Mouse (Mus musculus) heart, postnatal 0 days (tissue): ENCODE results near the gene Evx1. TPM values are rescaled to one million over a fixed set of nuclear protein-coding genes. Genes with fewer than 3 reads are reported as not detected.
"Not testable (repeated sequence)": the region's sequence is repeated elsewhere in the genome, so short reads cannot be mapped to it uniquely, and the experiment has no call there.

Experiments
- ATAC-seq: fragments of 200-750 bp; cut with Nextera tagmentation; 2 replicates; pipeline ENCODE4 v1.8.0; 2017; ENCODE audit warnings: low read depth, moderate number of reproducible peaks, moderate library complexity; ENCODE audit not compliant: insufficient read depth
- DNase-seq: peaks from one replicate; pipeline ENCODE4 v3.0.0-alpha.2; 2016; ENCODE audit warnings: low spot score
- H3K27ac ChIP-seq: fragments of 300-500 bp; sonication (generic); 2 replicates; pipeline ENCODE4 v1.5.1; 2014; ENCODE audit warnings: low read depth, mild to moderate bottlenecking
- H3K27me3 ChIP-seq: fragments of 300-500 bp; sonication (generic); 2 replicates; pipeline ENCODE4 v1.6.1; 2014; ENCODE audit warnings: low read length, mixed read lengths; ENCODE audit not compliant: control insufficient read depth, insufficient read depth
- H3K36me3 ChIP-seq: fragments of 300-500 bp; sonication (generic); replicated peaks from 2 replicates; pipeline ENCODE4 v1.6.1; 2014; ENCODE audit warnings: low read length, mixed read lengths; ENCODE audit not compliant: control insufficient read depth, insufficient read depth
- H3K4me1 ChIP-seq: fragments of 300-500 bp; sonication (generic); 2 replicates; pipeline ENCODE4 v1.6.1; 2014; ENCODE audit warnings: antibody characterized with exemption; ENCODE audit not compliant: control insufficient read depth, insufficient read depth
- H3K4me2 ChIP-seq: fragments of 300-500 bp; sonication (generic); 2 replicates; pipeline ENCODE4 v1.6.1; 2014; ENCODE audit warnings: low read depth, mild to moderate bottlenecking, low read length, moderate library complexity
- H3K4me3 ChIP-seq: fragments of 300-500 bp; sonication (generic); 2 replicates; pipeline ENCODE4 v1.5.1; 2014; ENCODE audit warnings: low read depth, low read length
- H3K9ac ChIP-seq: fragments of 300-500 bp; sonication (generic); replicated peaks from 2 replicates; pipeline ENCODE4 v1.6.1; 2014; ENCODE audit warnings: low read depth, low read length, mixed read lengths
- H3K9me3 ChIP-seq: fragments of 300-500 bp; sonication (generic); replicated peaks from 2 replicates; pipeline ENCODE4 v1.6.1; 2016; ENCODE audit warnings: low read length; ENCODE audit not compliant: control insufficient read depth
- CTCF ChIP-seq: IDR thresholded peaks from 2 replicates; pipeline ENCODE4 v1.5.1; 2016; ENCODE audit warnings: antibody characterized with exemption, control low read depth, low read depth
- EP300 ChIP-seq: IDR thresholded peaks from 2 replicates; pipeline ENCODE4 v1.6.1; 2016; ENCODE audit warnings: antibody characterized with exemption, low read depth
- WGBS: fragments of 180-500 bp; shearing (Covaris S2); extraction: QIAGEN DNeasy Blood & Tissue Kit; methylation state at CpG from one replicate; pipeline ENCODE4 v1.1.7; 2014; 5-methylcytosine and 5-hydroxymethylcytosine counted together
- polyA plus RNA-seq: library from polyadenylated mRNA; unstranded; fragments of >200 nt; fragmentation: Nextera tagmentation; extraction: Ambion mirVana; gene quantifications from 2 replicates; pipeline ENCODE4 v1.2.1, GENCODE M21; 2015
- total RNA-seq: library from RNA; depleted of rRNA; stranded (reverse); fragments of >200 nt; gene quantifications from 2 replicates; pipeline ENCODE4 v1.2.3, GENCODE M21; 2014; ENCODE audit warnings: low replicate concordance; rRNA removed

Evx1 gene
- total and polyA plus RNA-seq, 2 experiments from 2014 or later = 0.15 TPM; not detected in 1

- DNase-seq (no peak), ATAC-seq (no peak)
- Histone ChIP-seq H3K4me1 (no peaks in the 10 kb centered on the region), H3K27me3 (peaks cover 87% of the 10 kb centered on the region), H3K9ac (no peak overlapping the region), H3K27ac (no peak overlapping the region), H3K36me3 (no peaks in the 10 kb centered on the region), H3K4me3 (no peak overlapping the region), H3K4me2 (no peak overlapping the region), H3K9me3 (no peaks in the 10 kb centered on the region)
- WGBS = 67% methylated on average over 3 of the region's 3 CpGs
- TF ChIP-seq EP300 (no peak), CTCF (no peak)
Observed at GRCm38 (mm10) chr6:52324061-52324460, 10.8 kb downstream of the Evx1 start.

DNA sequence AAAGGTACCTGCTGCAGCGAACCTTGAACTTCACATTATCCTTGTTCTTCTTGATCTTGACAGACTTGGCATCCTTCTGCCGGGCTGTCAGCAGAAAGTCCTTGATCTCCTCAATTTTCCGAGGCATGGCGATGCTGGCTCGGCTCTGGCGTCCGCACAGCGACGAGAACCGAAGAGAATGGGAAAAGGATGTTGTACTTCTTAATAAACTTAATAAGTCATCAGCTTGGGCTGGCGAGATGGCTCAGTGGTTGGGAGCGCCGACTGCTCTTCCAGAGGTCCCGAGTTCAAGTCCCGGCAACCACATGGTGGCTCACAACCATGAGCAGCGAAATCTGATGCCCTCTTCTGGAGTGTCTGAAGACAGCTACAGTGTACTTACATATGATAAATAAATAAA, 33.5 kb downstream of the Evx1 start:
- not testable (repeated sequence) for H3K27me3 ChIP-seq, H3K36me3 ChIP-seq, H3K27ac ChIP-seq, H3K9me3 ChIP-seq, ATAC-seq, DNase-seq, H3K4me3 ChIP-seq, H3K9ac ChIP-seq, H3K4me2 ChIP-seq, H3K4me1 ChIP-seq
- 88% methylated on average over 16 of the region's 16 CpGs for WGBS

DNA sequence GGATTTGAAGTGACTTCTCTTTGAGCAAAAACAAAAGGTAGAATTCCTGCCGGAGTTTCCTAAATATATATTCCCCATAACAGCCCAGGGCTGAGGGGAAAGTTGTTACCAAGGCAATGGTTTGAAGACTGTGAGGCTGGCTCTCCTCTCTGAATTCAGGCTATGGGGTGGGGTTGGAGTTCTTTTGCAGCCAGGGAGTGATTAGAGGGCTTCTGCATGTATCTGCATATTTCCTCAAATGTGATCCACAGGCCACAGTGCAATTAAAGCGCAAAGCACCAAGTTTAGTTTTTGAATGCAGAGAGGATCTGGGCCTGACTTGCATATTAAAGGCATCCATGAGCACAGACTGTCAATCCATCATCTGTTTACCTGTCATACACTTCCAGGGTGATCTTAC, 52.7 kb downstream of the Evx1 start:
- Histone ChIP-seq H3K36me3 (no peaks in the 10 kb centered on the region), H3K9me3 (no peaks in the 10 kb centered on the region), H3K9ac (no peak overlapping the region), H3K27ac (no peak overlapping the region), H3K4me3 (no peak overlapping the region), H3K4me1 (no peaks in the 10 kb centered on the region), H3K4me2 (no peak overlapping the region), H3K27me3 (no peaks in the 10 kb centered on the region)
- 79% methylated on average over 2 of the region's 2 CpGs for WGBS
- no peak for TF ChIP-seq CTCF
- TF ChIP-seq EP300 = no peak
- no peak for ATAC-seq
- no peak for DNase-seq

GRCm38 (mm10) chr6:52366533-52366932, 53.2 kb downstream of the Evx1 start:
- H3K27ac ChIP-seq = no peak overlapping the region
- no peaks in the 10 kb centered on the region for H3K36me3 ChIP-seq
- no peak for TF ChIP-seq EP300
- TF ChIP-seq CTCF = no peak
- H3K4me1 ChIP-seq = no peaks in the 10 kb centered on the region
- H3K27me3 ChIP-seq = no peaks in the 10 kb centered on the region
- no peaks in the 10 kb centered on the region for H3K9me3 ChIP-seq
- H3K4me3 ChIP-seq = no peak overlapping the region
- DNase-seq = no peak
- no peak for ATAC-seq
- no peak overlapping the region for H3K4me2 ChIP-seq
- H3K9ac ChIP-seq = no peak overlapping the region
- WGBS = 63% methylated on average over 11 of the region's 11 CpGs

DNA sequence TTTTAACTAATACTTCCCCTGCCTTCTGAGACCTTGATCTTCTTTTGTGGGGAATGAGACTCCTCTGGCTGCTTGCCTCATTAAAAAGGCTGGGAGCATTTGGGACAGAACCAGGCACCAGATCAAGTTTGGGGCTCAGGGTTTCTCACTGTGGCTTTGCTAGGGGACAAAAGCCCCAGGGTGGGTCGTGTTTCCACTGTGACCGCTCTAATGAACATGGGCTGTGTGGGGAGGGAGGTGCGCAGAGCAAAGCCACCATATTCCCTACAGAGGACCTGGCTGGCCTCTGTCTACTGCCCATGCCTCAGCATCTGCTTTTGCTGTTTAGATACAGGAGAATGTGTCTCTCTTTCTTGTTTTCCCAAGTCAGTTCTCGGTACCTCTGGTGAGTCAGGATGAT, 53.8 kb downstream of the Evx1 start:
- no peak for TF ChIP-seq EP300
- no peak for TF ChIP-seq CTCF
- Histone ChIP-seq H3K27me3 (no peaks in the 10 kb centered on the region), H3K9ac (no peak overlapping the region), H3K36me3 (no peaks in the 10 kb centered on the region), H3K4me3 (no peak overlapping the region), H3K27ac (no peak overlapping the region), H3K9me3 (no peaks in the 10 kb centered on the region), H3K4me1 (no peaks in the 10 kb centered on the region), H3K4me2 (no peak overlapping the region)
- WGBS = 77% methylated on average over 4 of the region's 4 CpGs
- no peak for DNase-seq
- no peak for ATAC-seq

Other genes starting within 250 kb of the Evx1 start
- gene Hoxa1, start 155.2 kb upstream of the Evx1 start, total RNA-seq = 0.23 TPM in 1 of 2 replicates, not detected in the other
- 0.08 and 0.15 TPM in 2 replicates for gene Hoxa1, start 155.2 kb upstream of the Evx1 start, polyA plus RNA-seq
- gene Hoxa2, start 148.7 kb upstream of the Evx1 start, total RNA-seq = not detected in 2 replicates
- 0.42 and 0.69 TPM in 2 replicates for gene Hoxa2, start 148.7 kb upstream of the Evx1 start, polyA plus RNA-seq
- gene 5730596B20Rik, start 136.0 kb upstream of the Evx1 start, total RNA-seq = 0.08 and 0.84 TPM in 2 replicates
- gene 5730596B20Rik, start 136.0 kb upstream of the Evx1 start, polyA plus RNA-seq = 0.03 and 0.12 TPM in 2 replicates
- 0.38 TPM in 1 of 2 replicates, not detected in the other for gene Hoxa4, start 121.7 kb upstream of the Evx1 start, total RNA-seq
- gene Hoxa4, start 121.7 kb upstream of the Evx1 start, polyA plus RNA-seq = 0.08 and 0.18 TPM in 2 replicates
- gene Hoxa5, start 108.9 kb upstream of the Evx1 start, total RNA-seq = 3.5 TPM in 1 of 2 replicates, not detected in the other
- gene Hoxa5, start 108.9 kb upstream of the Evx1 start, polyA plus RNA-seq = 0.36 and 0.65 TPM in 2 replicates
- gene Hoxa6, start 104.8 kb upstream of the Evx1 start, total RNA-seq = not detected in 2 replicates
- gene Hoxa6, start 104.8 kb upstream of the Evx1 start, polyA plus RNA-seq = not detected in 2 replicates
- gene Hoxa3, start 100.2 kb upstream of the Evx1 start, total RNA-seq = 2.3 TPM in 1 of 2 replicates, not detected in the other
- 0.36 and 0.37 TPM in 2 replicates for gene Hoxa3, start 100.2 kb upstream of the Evx1 start, polyA plus RNA-seq
- gene Gm28308, start 100.2 kb upstream of the Evx1 start, total RNA-seq = not detected in 2 replicates
- gene Gm28308, start 100.2 kb upstream of the Evx1 start, polyA plus RNA-seq = not detected in 2 replicates
- gene Hoxa7, start 91.6 kb upstream of the Evx1 start, total RNA-seq = not detected in 2 replicates
- gene Hoxa7, start 91.6 kb upstream of the Evx1 start, polyA plus RNA-seq = 0.07 and 0.38 TPM in 2 replicates
- gene Hoxa9, start 82.4 kb upstream of the Evx1 start, total RNA-seq = 0.19 TPM in 1 of 2 replicates, not detected in the other
- gene Hoxa9, start 82.4 kb upstream of the Evx1 start, polyA plus RNA-seq = not detected in 2 replicates
- 5.0 TPM in 1 of 2 replicates, not detected in the other for gene Hoxa10, start 72.6 kb upstream of the Evx1 start, total RNA-seq
- not detected in 2 replicates for gene Hoxa10, start 72.6 kb upstream of the Evx1 start, polyA plus RNA-seq
- gene Hoxa11, start 67.7 kb upstream of the Evx1 start, total RNA-seq = 0.11 TPM in 1 of 2 replicates, not detected in the other
- not detected in 2 replicates for gene Hoxa11, start 67.7 kb upstream of the Evx1 start, polyA plus RNA-seq
- gene Hoxa13, start 52.6 kb upstream of the Evx1 start, total RNA-seq = not detected in 2 replicates
- gene Hoxa13, start 52.6 kb upstream of the Evx1 start, polyA plus RNA-seq = not detected in 2 replicates